Mouse (Mus musculus) MEL (cell line): ENCODE data around the gene Gmpr2. TPM values are rescaled to one million over a fixed set of nuclear protein-coding genes. Genes with fewer than 3 reads are reported as not detected.

Experiments used
- DNase-seq: peaks from one replicate; pipeline ENCODE4 v3.0.0; 2011; ENCODE audit warnings: low read depth, low spot score
- H3K27ac ChIP-seq: 2 replicates; pipeline ENCODE4 v1.5.1; 2012; ENCODE audit warnings: low read depth, mild to moderate bottlenecking, control low read depth, low read length, moderate library complexity; ENCODE audit not compliant: control insufficient read depth
- H3K27me3 ChIP-seq, 2 experiments: fragments of 150-350 bp in 1 of 2; sonication (generic) in 1 of 2; 2 replicates each; pipeline ENCODE4 v1.6.1; 2012; ENCODE audit warnings: low read length in 2 of 2, mild to moderate bottlenecking in 2 of 2, improper control_type of control experiment in 1 of 2, moderate library complexity in 1 of 2; ENCODE audit not compliant: insufficient read depth in 2 of 2, control insufficient read depth in 1 of 2
- H3K36me3 ChIP-seq, 2 experiments: 2 replicates each; pipeline ENCODE4 v1.6.1; 2012 to 2014; ENCODE audit warnings: low read length in 2 of 2, improper control_type of control experiment in 1 of 2, inconsistent platforms in 1 of 2, mild to moderate bottlenecking in 1 of 2; ENCODE audit not compliant: insufficient read depth in 2 of 2, control insufficient read depth in 1 of 2
- H3K4me1 ChIP-seq, 2 experiments: fragments of 150-350 bp in 1 of 2; sonication (generic) in 1 of 2; 2 replicates each; pipeline ENCODE4 v1.6.1; 2012; ENCODE audit warnings: low read length in 2 of 2, improper control_type of control experiment in 1 of 2, mild to moderate bottlenecking in 1 of 2; ENCODE audit not compliant: insufficient read depth in 2 of 2, control insufficient read depth in 1 of 2
- H3K4me3 ChIP-seq, 2 experiments: fragments of 150-350 bp in 1 of 2; sonication (generic) in 1 of 2; 2 replicates each; pipeline ENCODE4 v1.5.1; 2012; ENCODE audit warnings: low read depth in 2 of 2, low read length in 2 of 2, mild to moderate bottlenecking in 2 of 2, moderate library complexity in 2 of 2, control low read depth in 1 of 2, improper control_type of control experiment in 1 of 2; ENCODE audit not compliant: control insufficient read depth in 1 of 2, insufficient read depth in 1 of 2
- H3K79me2 ChIP-seq: 2 replicates; pipeline ENCODE4 v1.6.1; 2012; ENCODE audit warnings: mild to moderate bottlenecking, low read length, moderate library complexity; ENCODE audit not compliant: control insufficient read depth, poor library complexity, insufficient read depth
- H3K9ac ChIP-seq: 2 replicates; pipeline ENCODE4 v1.6.1; 2012; ENCODE audit warnings: low read depth, mild to moderate bottlenecking, control low read depth, low read length, moderate library complexity; ENCODE audit not compliant: control insufficient read depth, poor library complexity, severe bottlenecking
- H3K9me3 ChIP-seq: fragments of 150-350 bp; sonication (generic); replicated peaks from 2 replicates; pipeline ENCODE4 v1.6.1; 2012; ENCODE audit warnings: mild to moderate bottlenecking, low read length, improper control_type of control experiment, moderate library complexity; ENCODE audit not compliant: insufficient read depth
- CHD1 ChIP-seq: IDR thresholded peaks from 2 replicates; pipeline ENCODE4 v1.6.1; 2012; ENCODE audit warnings: low read depth, mild to moderate bottlenecking, inconsistent platforms, low read length, improper control_type of control experiment
- CHD2 ChIP-seq: IDR thresholded peaks from 2 replicates; pipeline ENCODE4 v1.6.1; 2011; ENCODE audit warnings: low read length, improper control_type of control experiment
- CTCF ChIP-seq, 3 experiments: IDR thresholded peaks in 2 of 3; conservative IDR thresholded peaks in 1 of 3; 2 replicates each; pipeline ENCODE4 v1.5.1; 2011 to 2012; ENCODE audit warnings: low read length in 3 of 3, low read depth in 2 of 3, mild to moderate bottlenecking in 2 of 3, improper control_type of control experiment in 1 of 3, inconsistent platforms in 1 of 3, mixed read lengths in 1 of 3, moderate library complexity in 1 of 3; ENCODE audit not compliant: control insufficient read depth in 1 of 3, insufficient read depth in 1 of 3, poor library complexity in 1 of 3, severe bottlenecking in 1 of 3
- ELF1 ChIP-seq: IDR thresholded peaks from 2 replicates; pipeline ENCODE4 v1.6.1; 2014; ENCODE audit warnings: low read depth, mild to moderate bottlenecking, inconsistent platforms, low read length, improper control_type of control experiment, moderate library complexity
- GATA1 ChIP-seq: IDR thresholded peaks from 2 replicates; pipeline ENCODE4 v1.6.1; 2011; ENCODE audit warnings: low read depth, low read length, improper control_type of control experiment
- HCFC1 ChIP-seq: IDR thresholded peaks from 2 replicates; pipeline ENCODE4 v1.6.1; 2012; ENCODE audit warnings: low read depth, mild to moderate bottlenecking, inconsistent platforms, low read length, improper control_type of control experiment, moderate library complexity
- JUND ChIP-seq: IDR thresholded peaks from 2 replicates; pipeline ENCODE4 v1.6.1; 2011; ENCODE audit warnings: low read depth, mild to moderate bottlenecking, improper control_type of control experiment, low read length
- KAT2A ChIP-seq: conservative IDR thresholded peaks from 2 replicates; pipeline ENCODE4 v1.6.1; 2012; ENCODE audit warnings: low read depth, low read length, improper control_type of control experiment, inconsistent platforms
- MAFK ChIP-seq: IDR thresholded peaks from 2 replicates; pipeline ENCODE4 v1.6.1; 2011; ENCODE audit warnings: low read depth, mild to moderate bottlenecking, low read length, improper control_type of control experiment, borderline replicate concordance
- MAX ChIP-seq: IDR thresholded peaks from 2 replicates; pipeline ENCODE4 v1.6.1; 2011; ENCODE audit warnings: low read length, improper control_type of control experiment
- MXI1 ChIP-seq: IDR thresholded peaks from 2 replicates; pipeline ENCODE4 v1.6.1; 2011; ENCODE audit warnings: mild to moderate bottlenecking, low read depth, low read length, improper control_type of control experiment
- MYC ChIP-seq: IDR thresholded peaks from 2 replicates; pipeline ENCODE4 v1.6.1; 2011; ENCODE audit warnings: low read depth, mild to moderate bottlenecking, low read length, improper control_type of control experiment, moderate library complexity
- NELFE ChIP-seq: IDR thresholded peaks from 2 replicates; pipeline ENCODE4 v1.6.1; 2011; ENCODE audit warnings: low read depth, low read length, improper control_type of control experiment
- NRF1 ChIP-seq: IDR thresholded peaks from 2 replicates; pipeline ENCODE4 v1.6.1; 2014; ENCODE audit warnings: low read depth, mild to moderate bottlenecking, inconsistent platforms, low read length, improper control_type of control experiment, moderate library complexity; ENCODE audit not compliant: poor library complexity, insufficient read depth, severe bottlenecking
- POLR2A ChIP-seq, 2 experiments: IDR thresholded peaks; 2 replicates each; pipeline ENCODE4 v1.6.1; 2011 to 2012; ENCODE audit warnings: low read length in 2 of 2, mild to moderate bottlenecking in 2 of 2, control low read depth in 1 of 2, improper control_type of control experiment in 1 of 2, low read depth in 1 of 2, moderate library complexity in 1 of 2; ENCODE audit not compliant: control insufficient read depth in 1 of 2, insufficient read depth in 1 of 2, poor library complexity in 1 of 2
- RAD21 ChIP-seq: IDR thresholded peaks from 2 replicates; pipeline ENCODE4 v1.6.1; 2011; ENCODE audit warnings: mild to moderate bottlenecking, low read depth, low read length, improper control_type of control experiment
- RCOR1 ChIP-seq: IDR thresholded peaks from 2 replicates; pipeline ENCODE4 v1.6.1; 2012; ENCODE audit warnings: low read depth, mild to moderate bottlenecking, inconsistent platforms, low read length, improper control_type of control experiment
- SIN3A ChIP-seq: IDR thresholded peaks from 2 replicates; pipeline ENCODE4 v1.6.1; 2012; ENCODE audit warnings: low read length, improper control_type of control experiment, inconsistent platforms
- SMC3 ChIP-seq: IDR thresholded peaks from 2 replicates; pipeline ENCODE4 v1.6.1; 2011; ENCODE audit warnings: low read depth, low read length, improper control_type of control experiment
- TAL1 ChIP-seq: IDR thresholded peaks from 2 replicates; pipeline ENCODE4 v1.6.1; 2012; ENCODE audit warnings: mild to moderate bottlenecking, inconsistent platforms, low read length, moderate library complexity, mixed read lengths
- UBTF ChIP-seq: IDR thresholded peaks from 2 replicates; pipeline ENCODE4 v1.6.1; 2012; ENCODE audit warnings: low read depth, mild to moderate bottlenecking, inconsistent platforms, low read length, improper control_type of control experiment, moderate library complexity, borderline replicate concordance; ENCODE audit not compliant: insufficient read depth
- USF1 ChIP-seq: IDR thresholded peaks from 2 replicates; pipeline ENCODE4 v1.6.1; 2014; ENCODE audit warnings: low read depth, mild to moderate bottlenecking, inconsistent platforms, low read length, improper control_type of control experiment, moderate library complexity
- USF2 ChIP-seq, 2 experiments: IDR thresholded peaks; 2 replicates each; pipeline ENCODE4 v1.6.1; 2011 to 2012; ENCODE audit warnings: improper control_type of control experiment in 2 of 2, low read length in 2 of 2, borderline replicate concordance in 1 of 2, inconsistent platforms in 1 of 2, low read depth in 1 of 2, mild to moderate bottlenecking in 1 of 2; ENCODE audit not compliant: insufficient read depth in 1 of 2
- ZKSCAN1 ChIP-seq: IDR thresholded peaks from 2 replicates; pipeline ENCODE4 v1.6.1; 2012; ENCODE audit warnings: low read depth, mild to moderate bottlenecking, inconsistent platforms, low read length, improper control_type of control experiment, moderate library complexity
- ZNF384 ChIP-seq: IDR thresholded peaks from 2 replicates; pipeline ENCODE4 v1.6.1; 2012; ENCODE audit warnings: low read depth, mild to moderate bottlenecking, inconsistent platforms, low read length, improper control_type of control experiment
- polyA plus RNA-seq, 2 experiments: library from polyadenylated mRNA; stranded (reverse) in 1 of 2; unstranded in 1 of 2; fragments of >175 nt in 1 of 2; fragments of >200 nt in 1 of 2; gene quantifications; 2 replicates each; pipeline versions ENCODE4 v1.2.1 to v1.2.4; 2012; ENCODE audit warnings: low replicate concordance in 2 of 2, low read depth in 1 of 2; ENCODE audit not compliant: insufficient read length in 2 of 2, insufficient read depth in 1 of 2, missing spikeins in 1 of 2
- total RNA-seq: library from RNA; depleted of rRNA; stranded (reverse); fragments of 300-350 nt; gene quantifications from 2 replicates; pipeline ENCODE4 v1.2.3, GENCODE M21; 2012

The Gmpr2 gene
- total and polyA plus RNA-seq, 3 experiments = 22.3 to 28.8 TPM; not detected in 1

- TF ChIP-seq MYC (peak; percentile 96), TAL1 (no peak), CTCF (IDR thresholded peaks at IDR 0.05 in 2 of 3, conservative IDR thresholded peaks at IDR 0.05 in 1 of 3; ENCODE audit: control insufficient read depth in 1 of 3, insufficient read depth in 1 of 3, low read depth in 2 of 3, low read length in 3 of 3, poor library complexity in 1 of 3, severe bottlenecking in 1 of 3) (no peak), SIN3A (peak; percentile 99), ELF1 (peak; percentile 65), HCFC1 (peak; percentile 83), RCOR1 (no peak), CHD1 (no peak), UBTF (no peak), JUND (no peak), CHD2 (no peak), KAT2A (no peak), USF1 (peak; percentile 83), NELFE (no peak; the same call in 1 of the 2 replicates), MAFK (no peak), MAX (peak; percentile 97), ZNF384 (no peak), USF2 (IDR thresholded peaks at IDR 0.05; ENCODE audit: borderline replicate concordance in 1 of 2, insufficient read depth in 1 of 2, low read depth in 1 of 2, low read length in 2 of 2) (no peak), POLR2A (IDR thresholded peaks at IDR 0.05; ENCODE audit: control insufficient read depth in 1 of 2, insufficient read depth in 1 of 2, low read depth in 1 of 2, low read length in 2 of 2, poor library complexity in 1 of 2) (peak; percentile 69 to 74)
Observed at GRCm38 (mm10) chr14:55635523-55636007, 36.2 kb upstream of the Gmpr2 start, which contains the start of gene Ipo4 (continued).

GRCm38 (mm10) chr14:55637795-55638194, 33.9 kb upstream of the Gmpr2 start, which contains the start of gene Gm49378:
TSS of gene Gm49378 (minus strand) at chr14:55637895.
- H3K4me3 ChIP-seq = no peak within 1 kb of the TSS
- TF ChIP-seq RAD21 (no peak), GATA1 (no peak), SIN3A (no peak), SMC3 (no peak), TAL1 (no peak), RCOR1 (no peak), JUND (no peak), ELF1 (no peak), MXI1 (no peak), ZKSCAN1 (no peak), HCFC1 (no peak), CHD1 (no peak), MYC (no peak), NRF1 (no peak), NELFE (no peak), MAFK (no peak)
- no peak within 1 kb of the TSS for H3K9ac ChIP-seq
- no peak for DNase-seq
- no peaks in the 10 kb centered on the region for H3K9me3 ChIP-seq
- H3K27ac ChIP-seq = no peak within 1 kb of the TSS
- H3K79me2 ChIP-seq = peaks cover 30% of the 10 kb centered on the region
- H3K27me3 ChIP-seq = no peaks in the 10 kb centered on the region
- peaks cover 4 to 9% of the 10 kb centered on the region in 2 experiments for H3K36me3 ChIP-seq
- H3K4me1 ChIP-seq = peaks cover 0 to 6% of the 10 kb centered on the region in 2 experiments; a peak in 2 of 4 replicates
